ENCODE assay signal across 7 mouse cellular contexts in genomic region chr4:116220071-116220650, GRCm38 (mm10). TPM values are rescaled to one million over a fixed set of nuclear protein-coding genes. Genes with fewer than 3 reads are reported as not detected.
DNase-seq lines count a peak whose midpoint lies in the region; ATAC-seq and TF ChIP-seq lines count a peak whose summit lies in the region.

No protein-coding gene starts in this region.

- TF ChIP-seq CTCF in heart, postnatal 0 days (IDR thresholded peaks at IDR 0.05; ENCODE audit: low read depth), result no peak
- TF ChIP-seq CTCF in olfactory bulb, adult 2 months (IDR thresholded peaks at IDR 0.05; ENCODE audit: insufficient read depth, low read depth, low read length), result no peak

- no peak overlapping the region; the same call in 1 of the 2 replicates for H3K27ac ChIP-seq in ES-E14 (ENCODE audit: insufficient read depth, low read depth, low read length, poor library complexity, severe bottlenecking)
- peak overlapping the region; percentile 100 for H3K27ac ChIP-seq in heart, postnatal 0 days (ENCODE audit: low read depth)
- peak overlapping the region; percentile 99 for H3K27ac ChIP-seq in limb, embryonic 14.5 days (replicated peaks; ENCODE audit: low read depth, low read length)
- peak overlapping the region; percentile 59; the same call in 1 of the 2 replicates for H3K27ac ChIP-seq in olfactory bulb, adult 2 months (ENCODE audit: insufficient read depth, low read depth, low read length)

- H3K4me1 ChIP-seq in ES-E14 (ENCODE audit: control insufficient read depth in 2 of 2, insufficient read depth in 2 of 2, low read length in 2 of 2, poor library complexity in 1 of 2), result no peaks in the 10 kb centered on the region; a peak in 2 of 4 replicates
- H3K4me1 ChIP-seq in heart, postnatal 0 days (ENCODE audit: control insufficient read depth, insufficient read depth), result peaks cover 10% of the 10 kb centered on the region; the same call in 1 of the 2 replicates
- 0 out of 2 replicates have a peak, but pooled peaks cover 4% of the 10 kb centered on the region for H3K4me1 ChIP-seq in limb, embryonic 14.5 days (ENCODE audit: control insufficient read depth, insufficient read depth, low read length)
- no peaks in the 10 kb centered on the region; the same call in 1 of the 2 replicates for H3K4me1 ChIP-seq in olfactory bulb, adult 2 months (ENCODE audit: control insufficient read depth, insufficient read depth, low read length)

- H3K27me3 ChIP-seq in heart, postnatal 0 days (ENCODE audit: control insufficient read depth, insufficient read depth, low read length), result no peaks in the 10 kb centered on the region
- no peaks in the 10 kb centered on the region for H3K27me3 ChIP-seq in limb, embryonic 14.5 days (ENCODE audit: control insufficient read depth, insufficient read depth, low read length)

- H3K36me3 ChIP-seq in ES-E14 (ENCODE audit: control insufficient read depth, insufficient read depth, low read length, poor library complexity, severe bottlenecking), result no peaks in the 10 kb centered on the region
- H3K36me3 ChIP-seq in heart, postnatal 0 days (replicated peaks; ENCODE audit: control insufficient read depth, insufficient read depth, low read length), result no peaks in the 10 kb centered on the region
- no peaks in the 10 kb centered on the region for H3K36me3 ChIP-seq in limb, embryonic 14.5 days (ENCODE audit: control insufficient read depth, insufficient read depth, low read length)

- no peaks in the 10 kb centered on the region for H3K9me3 ChIP-seq in ES-E14 (ENCODE audit: control insufficient read depth, insufficient read depth, low read depth, low read length)
- no peaks in the 10 kb centered on the region for H3K9me3 ChIP-seq in heart, postnatal 0 days (replicated peaks; ENCODE audit: control insufficient read depth, low read length)
- H3K9me3 ChIP-seq in limb, embryonic 14.5 days (ENCODE audit: control insufficient read depth, low read length), result no peaks in the 10 kb centered on the region

- no peak for DNase-seq in ES-E14 (ENCODE audit: low read depth, low spot score)
- peak; percentile 59 for DNase-seq in embryo, embryonic 11 days
- peak; percentile 43 for DNase-seq in heart, postnatal 0 days (ENCODE audit: low spot score)
- peak; percentile 8 for DNase-seq in limb, embryonic 14.5 days (ENCODE audit: low spot score)
- DNase-seq in testis, postnatal 10 days (ENCODE audit: low spot score), result no peak
- no peak for DNase-seq in layer of hippocampus, postnatal 10 days (ENCODE audit: low spot score in 2 of 2)

- 17% methylated on average over 6 of the region's 6 CpGs for WGBS in heart, postnatal 0 days
- WGBS in limb, embryonic 14.5 days, result 7% methylated on average over 6 of the region's 6 CpGs
- 3% methylated on average over 6 of the region's 6 CpGs for WGBS in olfactory bulb, adult 2 months

- no peak for TF ChIP-seq POLR2A in limb, embryonic 14.5 days (IDR thresholded peaks at IDR 0.05; ENCODE audit: borderline replicate concordance, extremely low read depth, insufficient read depth, insufficient read length)
- no peak for TF ChIP-seq POLR2A in olfactory bulb, adult 2 months (IDR thresholded peaks at IDR 0.05; ENCODE audit: insufficient read depth, low read depth, low read length)

- in situ Hi-C loops in ES-E14 (cut with MboI; ENCODE audit: low sequenced_read_pairs in 2 of 2, unreplicated experiment in 2 of 2), result no loop called here

- ATAC-seq in heart, postnatal 0 days (ENCODE audit: insufficient read depth, low read depth), result no peak
- ATAC-seq in limb, embryonic 14.5 days (ENCODE audit: low FRiP score, low read depth), result no peak

- H3K4me2 ChIP-seq in heart, postnatal 0 days (ENCODE audit: low read depth, low read length), result peak overlapping the region; percentile 87
- H3K4me2 ChIP-seq in limb, embryonic 14.5 days (replicated peaks; ENCODE audit: low read depth, low read length, severe bottlenecking), result peak overlapping the region; percentile 74

- H3K9ac ChIP-seq in ES-E14 (ENCODE audit: insufficient read depth, low read depth, low read length, poor library complexity, severe bottlenecking), result no peak overlapping the region
- peak overlapping the region; percentile 88 for H3K9ac ChIP-seq in heart, postnatal 0 days (replicated peaks; ENCODE audit: low read depth, low read length)
- peak overlapping the region; percentile 95 for H3K9ac ChIP-seq in limb, embryonic 14.5 days (ENCODE audit: low read depth, low read length, severe bottlenecking)

- H3K4me3 ChIP-seq in ES-E14 (ENCODE audit: insufficient read depth in 1 of 2, low read depth in 1 of 2, low read length in 2 of 2, poor library complexity in 1 of 2, severe bottlenecking in 1 of 2), result peak overlapping the region; percentile 92 to 94
- H3K4me3 ChIP-seq in heart, postnatal 0 days (ENCODE audit: low read depth, low read length), result peak overlapping the region; percentile 91
- peak overlapping the region; percentile 76 for H3K4me3 ChIP-seq in limb, embryonic 14.5 days (replicated peaks; ENCODE audit: low read length)
- peak overlapping the region; percentile 95 for H3K4me3 ChIP-seq in olfactory bulb, adult 2 months (ENCODE audit: insufficient read depth, low read depth, low read length)

- no peak for TF ChIP-seq EP300 in heart, postnatal 0 days (IDR thresholded peaks at IDR 0.05; ENCODE audit: low read depth)

TF ChIP-seq in ES-E14, 5 proteins besides CTCF, POLR2A, EP300 and RAD21:
- TF ChIP-seq HCFC1 (IDR thresholded peaks at IDR 0.05; ENCODE audit: borderline replicate concordance, insufficient read depth, low read length) (no peak), MAFK (IDR thresholded peaks at IDR 0.05; ENCODE audit: insufficient read depth, low read depth, low read length) (no peak), CHD2 (IDR thresholded peaks at IDR 0.05; ENCODE audit: low read depth, low read length) (no peak), ZC3H11A (IDR thresholded peaks at IDR 0.05; ENCODE audit: borderline replicate concordance, low read depth, low read length) (no peak), ZNF384 (IDR thresholded peaks at IDR 0.05; ENCODE audit: low read depth, low read length) (no peak)

RNA-seq across cellular contexts. Expression of gene Pik3r3, which starts 1.3 kb away (rescaled TPM):
- 5.4 and 7.8 TPM in 2 replicates for total RNA-seq in ES-E14 (2012; rRNA removed)
- total RNA-seq in heart, postnatal 0 days (2014; rRNA removed; ENCODE audit: low replicate concordance), result 7.7 and 8.5 TPM in 2 replicates
- 8.0 and 10.3 TPM in 2 replicates for polyA plus RNA-seq in heart, postnatal 0 days (2015; fragmentation: Nextera tagmentation; extraction: Ambion mirVana)
- polyA plus RNA-seq in limb, embryonic 14.5 days (2012; rRNA removed), result 24.8 and 27.1 TPM in 2 replicates
- polyA plus RNA-seq in limb, embryonic 14.5 days (2014; fragmentation: Nextera tagmentation; extraction: Ambion mirVana), result 14.7 and 21.7 TPM in 2 replicates
- polyA plus RNA-seq in olfactory bulb, adult 2 months (2012; ENCODE audit: insufficient read depth, insufficient read length, low replicate concordance, missing spikeins), result not detected in 2 replicates
- 10 to 100 TPM; 38.3 to 47.1 TPM for total RNA-seq in layer of hippocampus, postnatal 10 days (2021)

RNA-seq across cellular contexts. Expression of gene Gm49337, which starts 47.0 kb away (rescaled TPM):
- 0.69 and 1.0 TPM in 2 replicates for total RNA-seq in ES-E14 (2012; rRNA removed)
- not detected in 2 replicates for total RNA-seq in heart, postnatal 0 days (2014; rRNA removed; ENCODE audit: low replicate concordance)
- polyA plus RNA-seq in heart, postnatal 0 days (2015; fragmentation: Nextera tagmentation; extraction: Ambion mirVana), result not detected in 2 replicates
- polyA plus RNA-seq in limb, embryonic 14.5 days (2012; rRNA removed), result not detected in 2 replicates
- not detected in 2 replicates for polyA plus RNA-seq in limb, embryonic 14.5 days (2014; fragmentation: Nextera tagmentation; extraction: Ambion mirVana)
- polyA plus RNA-seq in olfactory bulb, adult 2 months (2012; ENCODE audit: insufficient read depth, insufficient read length, low replicate concordance, missing spikeins), result not detected in 2 replicates
- total RNA-seq in layer of hippocampus, postnatal 10 days (2021), result not detected

RNA-seq across cellular contexts. Expression of gene 1700042G07Rik, which starts 47.0 kb away (rescaled TPM):
- not detected in 2 replicates for total RNA-seq in ES-E14 (2012; rRNA removed)
- not detected in 2 replicates for total RNA-seq in heart, postnatal 0 days (2014; rRNA removed; ENCODE audit: low replicate concordance)
- polyA plus RNA-seq in heart, postnatal 0 days (2015; fragmentation: Nextera tagmentation; extraction: Ambion mirVana), result not detected in 2 replicates
- not detected in 2 replicates for polyA plus RNA-seq in limb, embryonic 14.5 days (2012; rRNA removed)
- not detected in 2 replicates for polyA plus RNA-seq in limb, embryonic 14.5 days (2014; fragmentation: Nextera tagmentation; extraction: Ambion mirVana)
- polyA plus RNA-seq in olfactory bulb, adult 2 months (2012; ENCODE audit: insufficient read depth, insufficient read length, low replicate concordance, missing spikeins), result not detected in 2 replicates
- total RNA-seq in layer of hippocampus, postnatal 10 days (2021), result not detected

RNA-seq across cellular contexts. Expression of gene Tspan1, which starts 52.8 kb away (rescaled TPM):
- total RNA-seq in ES-E14 (2012; rRNA removed), result 1.7 and 3.0 TPM in 2 replicates
- 1.8 TPM in 1 of 2 replicates, not detected in the other for total RNA-seq in heart, postnatal 0 days (2014; rRNA removed; ENCODE audit: low replicate concordance)
- polyA plus RNA-seq in heart, postnatal 0 days (2015; fragmentation: Nextera tagmentation; extraction: Ambion mirVana), result 2.8 TPM in 1 of 2 replicates, not detected in the other
- polyA plus RNA-seq in limb, embryonic 14.5 days (2012; rRNA removed), result not detected in 2 replicates
- polyA plus RNA-seq in limb, embryonic 14.5 days (2014; fragmentation: Nextera tagmentation; extraction: Ambion mirVana), result not detected in 2 replicates
- polyA plus RNA-seq in olfactory bulb, adult 2 months (2012; ENCODE audit: insufficient read depth, insufficient read length, low replicate concordance, missing spikeins), result not detected in 2 replicates
- total RNA-seq in layer of hippocampus, postnatal 10 days (2021), result under 1 TPM in 1 of 2 experiments, not detected in 1; 0.27 TPM

Comparison
In these comparisons a context has a peak if more than half of its experiments do, and no peak if none do; other contexts are left out.
1. DNase-seq: peak in embryo, embryonic 11 days (single experiment), heart, postnatal 0 days (single experiment) and limb, embryonic 14.5 days (single experiment); none in ES-E14 (single experiment), testis, postnatal 10 days (single experiment) and layer of hippocampus, postnatal 10 days (0 of 2).
2. Peak in every context shown above with its lines, with median percentiles within 50 percentile points of each other: H3K4me3 ChIP-seq.